Mouse (Mus musculus): ENCODE results near the gene B3gnt3. TPM values are rescaled to one million over a fixed set of nuclear protein-coding genes. Genes with fewer than 3 reads are reported as not detected.

The B3gnt3 gene
- total RNA-seq, 2 experiments from 2014 or later: 0.34 to 0.53 TPM

DNA sequence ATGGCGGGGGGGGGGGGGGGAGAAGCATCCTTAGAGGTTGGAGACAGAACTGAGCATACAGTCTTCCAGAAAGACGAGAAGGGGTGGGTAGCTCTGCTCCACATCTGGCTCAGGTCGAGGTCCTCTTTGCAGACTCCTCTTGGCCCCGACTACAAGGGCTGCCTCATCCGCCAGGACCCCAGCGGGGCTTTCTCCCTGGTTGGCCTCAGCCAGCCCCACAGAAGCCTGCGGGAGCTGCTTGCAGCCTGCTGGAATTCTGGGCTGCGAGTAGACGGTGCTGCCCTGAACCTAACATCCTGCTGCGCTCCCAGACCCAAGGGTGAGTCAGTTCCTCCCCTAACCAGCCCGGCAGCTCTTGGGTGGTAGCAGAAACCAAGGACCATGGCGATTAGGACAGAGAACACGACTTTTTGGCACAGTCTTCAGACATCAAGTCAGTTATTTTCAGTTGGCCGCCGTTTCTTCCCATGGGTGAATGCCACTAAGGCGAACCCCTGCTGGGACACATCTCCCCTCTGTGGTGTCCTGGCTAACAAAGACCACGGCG lies 20.1 kb downstream of the B3gnt3 start:
- DNase-seq (ENCODE audit: low spot score in 2 of 2): no peak
- intact Hi-C loops (cut with DNase I): no loop called here

DNA sequence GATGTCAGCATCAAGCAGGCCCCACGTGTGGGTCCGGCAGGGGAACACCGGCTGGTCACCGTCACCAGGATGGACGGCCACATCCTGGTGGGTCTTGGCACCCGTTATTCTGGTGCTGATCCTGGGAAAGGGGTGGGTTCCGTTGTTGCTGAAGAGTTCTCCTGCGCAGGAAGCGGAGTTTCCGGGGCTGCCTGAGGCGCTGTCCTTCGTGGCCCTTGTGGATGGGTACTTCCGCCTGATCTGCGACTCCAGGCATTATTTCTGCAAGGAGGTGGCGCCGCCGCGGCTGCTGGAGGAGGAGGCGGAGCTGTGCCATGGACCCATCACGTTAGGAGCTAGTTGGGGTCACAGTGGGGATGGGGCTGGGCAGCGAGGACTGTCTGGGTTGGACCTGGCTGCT lies 21.1 kb downstream of the B3gnt3 start:
- DNase-seq (ENCODE audit: low spot score in 2 of 2): no peak
- intact Hi-C loops (cut with DNase I): no loop called here

DNA sequence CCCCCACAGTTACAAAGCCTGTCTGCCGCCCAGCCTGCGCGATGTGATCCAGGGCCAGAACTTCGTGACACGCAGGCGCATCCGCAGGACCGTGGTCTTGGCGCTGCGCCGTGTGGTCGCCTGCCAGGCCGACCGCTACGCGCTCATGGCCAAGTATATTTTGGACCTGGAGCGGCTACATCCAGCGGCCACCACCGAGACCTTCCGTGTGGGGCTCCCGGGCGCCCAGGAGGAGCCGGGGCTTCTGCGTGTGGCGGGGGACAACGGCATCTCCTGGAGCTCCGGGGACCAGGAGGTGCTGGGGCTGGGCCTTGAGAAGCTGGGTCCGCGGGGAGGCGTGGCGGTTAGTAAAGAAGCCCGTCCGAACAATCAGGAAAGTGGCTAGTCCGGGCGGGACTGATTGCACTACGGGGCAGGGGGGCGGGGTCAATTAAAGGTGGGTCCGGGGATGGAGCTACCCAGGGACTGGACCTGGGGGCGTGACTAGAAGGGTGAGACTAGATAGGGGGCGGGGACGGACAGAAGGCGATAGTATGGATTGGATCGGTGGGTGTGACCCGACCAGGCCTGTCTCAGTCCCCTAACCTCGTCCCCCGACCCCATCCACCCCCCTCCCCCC lies 21.9 kb downstream of the B3gnt3 start:
- no peak for DNase-seq (ENCODE audit: low spot score in 2 of 2)
- intact Hi-C loops (cut with DNase I): no loop called here

DNA sequence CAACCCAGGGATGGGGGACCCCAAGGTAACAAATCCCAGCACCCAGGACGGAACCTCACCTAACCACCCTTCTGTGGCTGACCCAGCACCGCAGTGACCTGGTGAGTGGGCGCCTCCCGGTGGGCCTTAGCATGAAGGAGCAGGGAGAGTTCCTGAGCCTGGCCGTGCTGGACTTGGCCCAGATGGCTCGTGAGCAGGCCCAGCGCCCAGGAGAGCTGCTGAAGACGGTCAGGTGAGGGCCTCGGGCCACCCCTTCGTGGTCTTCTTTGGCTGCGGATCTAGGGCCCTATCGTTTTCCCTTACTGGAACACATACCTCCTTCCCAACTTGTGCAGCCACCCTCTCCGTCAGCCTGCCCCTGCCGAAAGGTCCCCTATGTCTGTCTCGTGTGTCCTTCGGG lies 22.5 kb downstream of the B3gnt3 start:
- DNase-seq (ENCODE audit: low spot score in 2 of 2): no peak
- intact Hi-C loops (cut with DNase I): no loop called here

DNA sequence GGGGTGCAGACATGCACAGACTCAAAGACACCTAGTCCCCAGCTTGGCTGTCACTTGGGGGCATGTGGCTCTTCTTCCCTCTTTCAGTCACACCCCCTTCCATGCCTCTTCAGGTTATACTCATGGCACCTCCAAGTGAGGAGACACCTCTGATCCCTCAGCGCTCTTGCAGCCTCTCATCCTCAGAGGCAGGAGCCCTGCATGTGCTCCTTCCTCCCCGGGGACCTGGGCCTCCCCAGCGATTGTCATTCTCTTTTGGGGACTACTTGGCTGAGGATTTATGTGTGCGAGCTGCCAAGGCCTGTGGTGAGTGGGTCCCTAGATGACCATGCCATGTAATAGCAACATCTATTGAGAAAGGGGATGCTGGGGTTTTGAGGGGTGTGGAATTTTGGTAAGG lies 23.4 kb downstream of the B3gnt3 start:
- no peak for DNase-seq (ENCODE audit: low spot score in 2 of 2)
- intact Hi-C loops (cut with DNase I): no loop called here

DNA sequence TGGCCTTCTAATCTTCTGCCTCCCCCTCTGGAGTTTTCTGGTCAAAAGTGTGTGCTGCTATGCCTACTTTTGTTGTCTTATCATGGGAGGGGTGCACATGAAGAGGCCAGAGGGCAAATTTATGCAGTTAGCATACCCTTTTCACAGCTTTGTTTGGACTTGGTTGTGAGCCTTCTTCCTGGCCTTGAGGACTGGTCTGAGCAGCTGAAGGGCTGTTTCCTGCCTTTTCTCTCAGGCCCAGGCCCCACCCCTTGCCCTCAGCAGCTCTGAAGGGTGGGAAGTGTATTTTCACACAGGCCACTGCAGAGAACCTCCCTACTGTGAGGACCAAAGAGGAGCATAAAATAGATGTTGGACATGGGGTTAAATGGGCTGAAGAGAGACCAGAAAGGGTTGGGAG lies 24.0 kb downstream of the B3gnt3 start:
- intact Hi-C loops (cut with DNase I): no loop called here
- DNase-seq (ENCODE audit: low spot score in 2 of 2): no peak

DNA sequence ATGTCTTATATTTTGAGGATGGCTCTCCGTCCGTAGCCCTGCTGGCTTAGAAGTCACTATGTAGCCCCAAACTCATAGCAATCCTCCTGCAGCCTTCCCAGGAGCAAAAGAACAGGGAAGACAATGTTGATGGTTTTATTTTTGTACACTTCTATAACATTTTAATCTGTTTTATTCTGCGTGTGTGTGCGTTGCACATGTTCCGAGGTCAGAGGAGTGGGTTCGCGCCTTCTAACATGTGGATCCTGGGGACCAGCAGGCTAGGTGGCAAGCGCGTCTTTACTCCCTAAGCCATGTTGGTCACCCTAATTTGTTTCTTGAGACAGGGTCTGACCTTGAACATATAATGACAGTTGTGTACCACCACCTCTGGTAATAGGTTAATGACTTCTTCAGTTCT lies 24.8 kb downstream of the B3gnt3 start:
- intact Hi-C loops (cut with DNase I): no loop called here

DNA sequence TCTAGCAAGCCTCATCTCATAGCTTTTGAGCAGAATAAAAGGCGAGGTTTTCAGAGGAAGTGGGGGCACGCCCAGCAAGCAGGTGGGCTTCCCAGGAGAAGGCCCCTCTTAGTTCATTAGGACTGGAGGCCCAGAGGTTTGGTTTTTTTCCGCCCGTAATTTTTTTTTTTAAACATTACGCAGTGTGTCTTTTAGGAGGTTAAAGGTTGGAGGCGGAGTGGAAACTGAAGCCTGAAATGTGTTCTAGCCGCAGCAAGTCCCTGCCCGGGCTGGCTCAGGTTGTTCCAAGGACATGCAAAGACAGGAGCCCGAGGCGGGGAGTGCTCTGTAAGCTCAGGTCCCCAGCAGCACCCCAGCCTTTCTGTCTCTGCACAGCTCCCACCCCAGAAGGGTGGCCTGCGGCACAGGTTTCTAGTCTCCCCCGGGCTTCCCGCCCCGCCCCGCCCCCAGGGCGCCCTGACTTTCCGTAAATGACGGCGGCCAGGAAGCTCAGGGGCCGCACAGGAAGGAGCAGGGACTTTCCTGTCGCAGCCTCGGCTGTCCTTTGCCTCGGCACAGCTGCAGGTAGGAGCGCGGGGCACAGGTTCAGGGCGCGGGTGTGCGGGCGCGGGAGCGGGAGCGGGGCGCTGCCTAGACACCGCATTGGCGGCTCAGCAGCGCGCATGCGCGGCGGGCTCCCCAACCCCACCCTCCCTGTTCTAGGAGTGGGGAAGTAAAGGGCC lies 25.4 kb downstream of the B3gnt3 start, which contains the start of gene Jak3:
Jak3 (plus strand) TSS at position 277 of the 722 bp plus-strand sequence.
- peak; percentile 50 to 67 for DNase-seq (ENCODE audit: low spot score in 2 of 2)
- intact Hi-C loops (cut with DNase I): no loop called here

More for the DNA sequence above, 24.8 kb downstream of the B3gnt3 start:
- no peak for DNase-seq (ENCODE audit: low spot score in 2 of 2)

DNA sequence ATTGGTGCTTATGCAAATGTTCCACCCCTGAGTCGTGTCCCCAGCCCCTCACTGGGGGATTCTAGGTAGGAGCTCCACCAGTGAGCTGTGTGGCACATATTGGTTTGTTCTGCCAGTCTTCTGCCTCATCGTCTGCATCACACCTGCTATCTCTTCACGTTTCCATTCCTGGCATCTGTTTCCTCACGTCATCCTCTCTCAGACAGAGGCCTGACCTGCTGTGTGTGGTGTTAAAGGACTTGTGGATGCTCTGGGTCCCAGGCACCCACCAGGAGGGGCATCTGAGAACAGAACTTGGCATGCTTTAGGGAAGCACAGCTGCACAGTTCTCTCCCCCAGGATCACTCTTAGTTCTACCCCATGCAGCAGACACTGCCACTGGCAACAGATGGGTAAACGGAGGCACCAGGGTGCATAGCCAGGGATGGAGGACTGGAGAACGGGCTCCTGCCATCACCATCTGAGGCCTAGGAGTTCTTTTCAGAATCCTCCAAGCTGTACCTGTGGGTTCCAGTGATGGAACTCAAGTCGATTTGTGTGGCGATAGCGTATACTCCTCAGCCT lies 26.1 kb downstream of the B3gnt3 start:
- intact Hi-C loops (cut with DNase I): no loop called here
- DNase-seq (ENCODE audit: low spot score in 2 of 2): no peak

DNA sequence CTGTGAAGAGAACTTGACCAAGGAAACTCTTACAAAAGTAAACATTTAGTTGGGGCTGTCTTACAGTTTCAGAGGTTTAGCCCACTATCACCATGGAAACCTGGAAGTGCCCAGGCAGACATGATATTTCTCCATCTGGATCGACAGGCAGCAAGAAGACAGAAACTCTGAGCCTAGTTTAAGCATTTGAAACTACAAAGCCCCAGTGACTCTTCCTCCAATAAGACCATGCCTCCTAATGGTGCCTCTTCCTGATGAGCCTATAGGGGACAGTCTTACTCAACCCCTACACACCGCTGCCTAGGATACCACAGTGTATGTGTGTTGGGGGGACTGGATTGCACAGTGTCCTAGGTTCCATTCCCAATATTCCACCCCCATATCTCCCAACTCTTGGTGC lies 27.5 kb downstream of the B3gnt3 start:
- intact Hi-C loops (cut with DNase I): no loop called here
- DNase-seq (ENCODE audit: low spot score in 2 of 2): no peak

DNA sequence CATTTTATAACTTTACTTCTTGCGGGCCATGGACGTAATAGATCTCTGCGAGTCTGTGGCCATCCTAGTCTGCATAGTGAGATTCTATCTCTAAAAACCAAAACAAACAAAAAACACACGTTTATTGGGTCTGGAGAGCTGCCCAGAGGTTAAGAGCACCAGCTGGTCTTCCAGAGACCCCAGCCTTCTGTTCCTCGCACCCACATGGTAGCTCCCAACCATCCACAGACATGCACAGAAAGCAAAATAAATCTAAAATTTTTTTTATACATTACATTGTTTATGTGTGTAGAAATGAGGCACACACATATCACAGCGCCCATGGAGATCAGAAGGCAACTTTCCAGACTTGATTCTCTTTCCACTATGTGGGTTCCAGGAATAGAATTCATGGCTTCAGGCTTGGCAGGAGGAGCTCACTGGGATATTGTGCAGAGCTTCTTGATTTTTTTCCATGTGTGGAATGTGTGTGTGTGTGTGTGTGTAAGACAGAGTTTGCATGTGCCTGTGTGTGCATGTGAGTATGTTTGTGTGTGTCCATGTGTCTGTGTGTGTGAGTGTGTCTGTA lies 29.3 kb downstream of the B3gnt3 start:
- DNase-seq (ENCODE audit: low spot score in 2 of 2): peak in 1 of 2 experiments; percentile 67
- intact Hi-C loops (cut with DNase I): no loop called here

DNA sequence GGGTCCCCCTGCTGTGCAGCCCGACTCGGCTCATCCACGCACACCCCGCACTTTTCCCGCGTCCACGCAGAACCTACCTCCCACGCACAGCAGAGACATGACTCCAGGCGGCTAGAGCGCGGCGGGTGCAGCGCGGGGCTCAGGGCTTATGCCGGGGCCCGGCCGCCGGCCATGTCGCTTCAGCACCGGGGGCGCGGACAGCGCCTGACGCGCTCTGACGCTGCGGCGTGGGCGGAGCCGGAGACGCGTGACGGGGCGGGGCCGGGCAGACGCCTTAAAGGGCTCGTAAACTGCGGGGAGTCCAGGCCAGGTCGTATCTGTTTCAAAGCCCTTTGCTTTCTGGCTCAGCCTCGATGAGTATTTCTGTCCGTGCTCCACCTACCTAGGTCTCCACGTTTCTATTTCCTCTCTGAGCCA lies 30.0 kb downstream of the B3gnt3 start, which contains the start of gene Unc13a:
Unc13a (minus strand) TSS at position 209 of the 417 bp plus-strand sequence.
- peak; percentile 94 for DNase-seq (ENCODE audit: low spot score in 2 of 2)
- intact Hi-C loops (cut with DNase I): loop anchor here (1.0 kb wide), 1 partner anchor 49 kb away; no protein-coding TSS in a partner anchor

DNA sequence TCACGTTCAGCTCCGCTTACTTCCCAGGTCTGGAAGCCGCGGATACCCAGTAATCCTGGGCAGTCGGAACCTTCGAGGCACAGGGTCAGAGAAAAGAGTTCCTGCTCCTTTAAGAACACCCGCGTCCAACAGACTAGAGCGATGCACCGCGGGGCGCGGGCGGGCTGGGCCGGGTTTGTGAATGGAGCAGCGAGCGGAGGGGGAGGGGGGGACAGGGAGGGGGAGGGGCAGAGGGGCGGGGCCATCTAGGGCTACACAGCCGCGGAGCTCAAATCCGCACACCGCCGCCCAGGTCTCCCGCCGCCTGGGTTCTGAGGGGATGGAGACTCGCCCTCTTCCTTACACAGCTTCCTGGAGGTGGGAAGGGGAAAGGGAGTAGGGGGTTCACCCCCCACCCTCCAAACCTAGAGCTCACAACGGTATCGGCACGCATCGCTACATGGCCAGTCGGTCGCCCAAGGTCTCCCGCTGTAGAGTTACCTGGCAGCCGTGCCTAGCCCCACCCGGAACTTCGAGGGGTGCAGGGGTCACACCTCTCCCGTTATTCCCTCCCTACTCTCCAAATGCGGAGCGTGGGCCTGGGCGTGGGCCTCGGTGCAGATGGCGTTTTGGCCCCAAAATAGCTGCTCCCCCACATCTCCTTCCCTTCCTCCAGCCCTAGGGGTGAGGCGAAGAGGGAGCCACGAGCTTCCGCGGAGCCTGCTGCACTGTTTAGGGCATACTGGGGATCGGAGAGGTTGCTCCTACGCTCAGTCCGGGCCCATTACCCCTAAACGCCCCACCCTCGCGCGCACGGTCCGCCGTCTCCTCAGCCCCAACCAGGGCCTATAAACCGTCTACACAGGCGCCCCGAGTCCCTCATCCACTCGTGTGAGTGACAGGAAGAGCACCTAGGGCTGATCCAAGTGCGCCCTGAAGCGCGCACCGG lies 30.7 kb downstream of the B3gnt3 start:
- intact Hi-C loops (cut with DNase I): loop anchor here (1.0 kb wide), 1 partner anchor 49 kb away; no protein-coding TSS in a partner anchor
- DNase-seq (ENCODE audit: low spot score in 2 of 2): peak; percentile 69 to 86

DNA sequence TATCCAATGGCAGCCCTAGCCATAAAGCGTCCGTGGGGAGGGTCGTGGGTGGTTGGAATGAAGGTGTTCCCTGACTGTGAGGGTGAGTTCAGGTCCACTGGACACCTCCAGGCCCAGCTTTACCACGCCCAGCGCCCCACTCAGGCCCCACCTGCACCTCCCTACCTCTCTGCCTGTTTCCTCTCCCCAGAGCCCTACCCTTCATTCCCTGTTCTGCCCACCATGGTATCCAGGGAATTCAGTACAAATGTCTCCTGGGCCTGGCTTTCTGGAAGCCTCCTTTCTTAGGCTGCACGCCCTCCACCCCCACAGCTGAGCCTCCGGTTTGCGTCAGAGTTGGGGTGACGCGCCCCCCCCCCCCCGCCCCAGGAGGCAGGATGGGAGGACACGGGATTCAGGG lies 31.4 kb downstream of the B3gnt3 start:
- intact Hi-C loops (cut with DNase I): no loop called here
- no peak for DNase-seq (ENCODE audit: low spot score in 2 of 2)

DNA sequence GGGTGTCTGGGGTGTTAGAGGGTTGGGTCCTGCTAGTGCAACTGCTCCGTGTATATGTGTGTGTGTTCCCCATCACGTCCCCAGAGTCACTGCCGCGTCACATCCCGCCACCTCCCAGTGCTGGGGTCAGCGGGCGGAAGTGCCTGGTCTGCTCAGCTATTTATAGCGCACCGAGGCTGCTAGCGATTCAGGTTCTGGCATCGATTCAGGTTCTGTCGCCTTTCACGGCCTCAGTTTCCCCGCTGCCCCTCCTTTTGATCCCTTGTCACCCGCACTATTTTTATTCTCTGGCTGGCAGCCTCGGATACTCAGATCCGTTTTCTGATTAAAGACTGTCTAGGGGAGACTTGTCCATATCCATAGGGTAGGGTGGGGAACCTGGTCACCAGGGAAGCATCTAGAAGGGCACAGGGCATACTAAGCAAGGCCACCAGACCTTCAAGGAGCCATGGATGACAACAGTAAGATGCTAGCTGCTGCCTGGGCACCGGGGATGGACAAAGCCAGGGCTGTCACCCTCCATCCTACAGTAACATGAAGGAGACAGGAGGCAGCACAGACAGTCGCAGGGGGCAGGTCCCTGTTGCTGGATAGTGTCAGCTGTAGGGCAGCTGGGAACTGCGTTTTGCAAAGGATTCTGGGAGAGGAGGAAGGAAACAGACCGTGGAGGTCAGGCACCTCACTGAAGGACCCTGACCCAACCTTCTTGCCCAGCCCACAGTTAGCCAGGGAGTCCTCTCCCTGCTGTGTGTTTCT lies 33.2 kb downstream of the B3gnt3 start:
- peak in 1 of 2 experiments; percentile 50 for DNase-seq (ENCODE audit: low spot score in 2 of 2)
- intact Hi-C loops (cut with DNase I): no loop called here

DNA sequence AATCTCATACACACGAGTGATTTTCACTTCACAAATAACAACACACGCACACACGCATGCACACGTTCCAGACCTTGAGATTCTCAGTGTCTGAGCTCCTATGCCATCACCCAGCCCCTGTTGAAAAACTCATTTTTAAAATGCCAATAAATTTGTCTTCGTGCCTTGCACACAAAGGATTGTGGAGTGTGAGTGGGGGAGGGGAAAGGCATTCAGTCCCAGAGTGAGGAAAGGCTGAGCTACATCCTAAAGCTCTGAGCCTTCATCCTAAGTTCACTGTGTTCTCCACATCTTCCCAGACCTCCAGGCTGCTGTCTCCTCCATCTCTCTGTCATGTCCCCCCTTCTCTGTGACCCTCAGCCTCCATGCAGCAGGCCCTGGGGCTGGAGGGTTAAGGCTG lies 34.3 kb downstream of the B3gnt3 start:
- intact Hi-C loops (cut with DNase I): no loop called here
- DNase-seq (ENCODE audit: low spot score in 2 of 2): no peak

DNA sequence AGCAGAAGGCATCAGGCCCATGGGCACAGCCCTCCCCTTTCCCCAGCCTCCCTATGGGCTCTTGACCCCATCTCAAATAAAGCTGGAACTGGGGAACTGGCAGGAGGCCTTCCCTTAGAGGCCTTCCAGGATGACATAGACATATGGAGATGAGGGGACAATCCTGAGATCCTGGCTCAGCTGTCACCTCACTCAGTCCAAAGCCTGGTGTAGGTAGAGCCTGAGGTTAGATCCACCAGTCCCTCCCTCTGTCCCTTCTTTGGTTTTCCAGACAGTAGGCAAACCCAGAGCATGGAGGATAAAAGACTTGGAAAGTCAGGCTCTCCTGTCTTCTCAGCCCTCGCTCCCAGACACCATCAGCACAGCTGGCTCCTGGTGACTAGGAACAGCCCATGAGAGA lies 34.7 kb downstream of the B3gnt3 start:
- intact Hi-C loops (cut with DNase I): no loop called here
- no peak for DNase-seq (ENCODE audit: low spot score in 2 of 2)

DNA sequence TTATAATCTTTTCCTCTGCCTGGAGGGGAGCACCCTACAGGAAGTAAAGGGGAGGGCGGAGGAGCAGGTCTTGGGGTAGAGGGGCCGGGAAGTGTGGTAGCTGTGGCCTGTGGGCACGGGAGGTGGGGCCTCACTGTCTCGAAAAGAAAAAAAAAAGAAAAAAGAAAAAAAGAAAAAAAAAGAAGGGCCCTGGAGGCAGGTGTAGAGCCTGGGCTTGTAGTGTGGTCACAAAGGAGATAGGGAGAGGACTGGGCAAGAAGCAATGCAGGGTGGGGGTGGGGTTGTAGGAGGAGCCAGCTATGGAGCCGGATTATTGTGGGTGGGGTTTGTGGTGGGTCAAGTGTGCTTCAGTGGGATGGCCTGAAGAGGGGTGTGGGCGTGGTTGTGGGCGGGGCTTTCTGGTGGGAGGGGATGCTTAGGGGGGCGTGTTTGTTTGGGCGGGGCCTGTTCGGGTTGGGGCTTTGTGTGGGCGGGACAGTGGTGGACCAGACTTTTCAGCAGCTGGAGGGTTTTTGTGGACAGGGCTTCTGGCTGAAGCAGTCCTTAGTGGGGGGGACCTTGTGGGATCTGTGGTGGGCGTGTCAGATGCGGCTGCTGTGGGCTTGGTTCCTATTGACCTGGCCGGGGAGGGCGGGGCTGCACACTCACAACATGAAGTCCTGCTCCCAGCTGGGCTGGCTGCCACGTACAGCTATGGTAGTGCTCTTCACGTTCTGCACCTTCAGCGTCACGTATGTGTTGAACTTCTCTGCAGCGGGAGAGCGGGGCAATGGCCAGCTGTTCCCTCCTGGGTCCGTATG lies 36.1 kb downstream of the B3gnt3 start:
- intact Hi-C loops (cut with DNase I): no loop called here
- DNase-seq (ENCODE audit: low spot score in 2 of 2): no peak

Data from left cerebral cortex, postnatal 25 days (tissue).